Mouse (Mus musculus) midbrain, embryonic 15.5 days (tissue): ENCODE data around the gene Tenm1. TPM values are rescaled to one million over a fixed set of nuclear protein-coding genes. Genes with fewer than 3 reads are reported as not detected.

ENCODE experiments used
- ATAC-seq: fragments of 200-750 bp; cut with Nextera tagmentation; replicated peaks from 2 replicates; pipeline ENCODE4 v1.8.0; 2017; ENCODE audit warnings: moderate TSS enrichment
- H3K27ac ChIP-seq: fragments of 300-500 bp; sonication (generic); 2 replicates; pipeline ENCODE4 v1.5.1; 2015; ENCODE audit warnings: mild to moderate bottlenecking, inconsistent platforms
- H3K27me3 ChIP-seq: fragments of 300-500 bp; sonication (generic); replicated peaks from 2 replicates; pipeline ENCODE4 v1.6.1; 2015; ENCODE audit warnings: inconsistent platforms
- H3K36me3 ChIP-seq: fragments of 300-500 bp; sonication (generic); replicated peaks from 2 replicates; pipeline ENCODE4 v1.6.1; 2015; ENCODE audit warnings: inconsistent platforms
- H3K4me1 ChIP-seq: fragments of 300-500 bp; sonication (generic); 2 replicates; pipeline ENCODE4 v1.6.1; 2015; ENCODE audit warnings: inconsistent platforms
- H3K4me2 ChIP-seq: fragments of 300-500 bp; sonication (generic); 2 replicates; pipeline ENCODE4 v1.6.1; 2015; ENCODE audit warnings: inconsistent platforms, mild to moderate bottlenecking, moderate library complexity
- H3K4me3 ChIP-seq: fragments of 300-500 bp; sonication (generic); 2 replicates; pipeline ENCODE4 v1.5.1; 2015; ENCODE audit warnings: mild to moderate bottlenecking, inconsistent platforms
- H3K9ac ChIP-seq: fragments of 300-500 bp; sonication (generic); 2 replicates; pipeline ENCODE4 v1.6.1; 2015; ENCODE audit warnings: mild to moderate bottlenecking, inconsistent platforms
- H3K9me3 ChIP-seq: fragments of 300-500 bp; sonication (generic); 2 replicates; pipeline ENCODE4 v1.6.1; 2016; ENCODE audit warnings: inconsistent platforms
- WGBS: fragments of 180-500 bp; shearing (Covaris S2); methylation state at CpG from one replicate; pipeline ENCODE4 v1.1.7; 2015; ENCODE audit warnings: mixed read lengths; 5-methylcytosine and 5-hydroxymethylcytosine counted together
- polyA plus RNA-seq: library from polyadenylated mRNA; unstranded; fragments of >200 nt; fragmentation: Nextera tagmentation; extraction: Ambion mirVana; gene quantifications from 2 replicates; pipeline ENCODE4 v1.2.1, GENCODE M21; 2015

Tenm1 gene
- polyA plus RNA-seq, 1 experiment from 2014 or later, result 39.2 TPM

GRCm38 (mm10) chrX:42700291-42700690 lies 728.6 kb downstream of the Tenm1 start:
- 64% methylated on average over 3 of the region's 3 CpGs for whole genome bisulfite sequencing
- Histone ChIP-seq H3K9me3 (no peaks in the 10 kb centered on the region), H3K4me1 (no peaks in the 10 kb centered on the region), H3K9ac (no peak overlapping the region), H3K4me2 (no peak overlapping the region), H3K36me3 (no peaks in the 10 kb centered on the region), H3K27me3 (no peaks in the 10 kb centered on the region), H3K4me3 (no peak overlapping the region), H3K27ac (no peak overlapping the region)
- no peak for ATAC-seq

- H3K36me3 ChIP-seq, result no peaks in the 10 kb centered on the region
- H3K9me3 ChIP-seq, result no peaks in the 10 kb centered on the region
- H3K4me2 ChIP-seq, result no peak overlapping the region
- ATAC-seq, result no peak
- no peak overlapping the region for H3K9ac ChIP-seq
- no peak overlapping the region for H3K27ac ChIP-seq
- no peaks in the 10 kb centered on the region for H3K4me1 ChIP-seq
- H3K27me3 ChIP-seq, result no peaks in the 10 kb centered on the region
- WGBS, result 54% methylated on average over 3 of the region's 3 CpGs
- no peak overlapping the region for H3K4me3 ChIP-seq
Measured at GRCm38 (mm10) chrX:42647131-42647530, 781.8 kb downstream of the Tenm1 start.

GRCm38 (mm10) chrX:42580521-42580920 lies 848.4 kb downstream of the Tenm1 start:
- Histone ChIP-seq H3K4me1 (peaks cover 5% of the 10 kb centered on the region), H3K9ac (no peak overlapping the region), H3K27ac (no peak overlapping the region), H3K9me3 (no peaks in the 10 kb centered on the region), H3K36me3 (no peaks in the 10 kb centered on the region), H3K27me3 (no peaks in the 10 kb centered on the region), H3K4me3 (no peak overlapping the region), H3K4me2 (no peak overlapping the region)
- ATAC-seq, result no peak
- WGBS, result 42% methylated on average over 2 of the region's 2 CpGs

GRCm38 (mm10) chrX:42558683-42559082 lies 870.2 kb downstream of the Tenm1 start:
- Histone ChIP-seq H3K27ac (no peak overlapping the region), H3K27me3 (no peaks in the 10 kb centered on the region), H3K9me3 (no peaks in the 10 kb centered on the region), H3K4me2 (no peak overlapping the region), H3K4me1 (no peaks in the 10 kb centered on the region), H3K36me3 (no peaks in the 10 kb centered on the region), H3K9ac (no peak overlapping the region), H3K4me3 (no peak overlapping the region)
- no peak for ATAC-seq
- 70% methylated on average over 4 of the region's 4 CpGs for WGBS

- Histone ChIP-seq H3K9ac (no peak overlapping the region), H3K4me3 (no peak overlapping the region), H3K36me3 (no peaks in the 10 kb centered on the region), H3K27ac (no peak overlapping the region), H3K4me2 (no peak overlapping the region), H3K27me3 (no peaks in the 10 kb centered on the region), H3K9me3 (no peaks in the 10 kb centered on the region), H3K4me1 (no peaks in the 10 kb centered on the region)
- 0 out of 2 replicates have a peak, but pooled peaks have one; percentile 37 for ATAC-seq
- WGBS, result 20% methylated on average over 7 of the region's 7 CpGs
Measured at GRCm38 (mm10) chrX:42557284-42557683, 871.6 kb downstream of the Tenm1 start.

GRCm38 (mm10) chrX:42548513-42548912 lies 880.4 kb downstream of the Tenm1 start:
- H3K9ac ChIP-seq, result no peak overlapping the region
- no peak overlapping the region for H3K27ac ChIP-seq
- no peak for ATAC-seq
- no peaks in the 10 kb centered on the region for H3K9me3 ChIP-seq
- no peak overlapping the region for H3K4me2 ChIP-seq
- H3K4me3 ChIP-seq, result no peak overlapping the region
- H3K36me3 ChIP-seq, result no peaks in the 10 kb centered on the region
- no peaks in the 10 kb centered on the region for H3K27me3 ChIP-seq
- 71% methylated on average over 4 of the region's 4 CpGs for WGBS
- H3K4me1 ChIP-seq, result no peaks in the 10 kb centered on the region

GRCm38 (mm10) chrX:42545076-42545475 lies 883.9 kb downstream of the Tenm1 start:
- no peaks in the 10 kb centered on the region for H3K4me1 ChIP-seq

GRCm38 (mm10) chrX:42540756-42541053 lies 888.2 kb downstream of the Tenm1 start:
- no peak overlapping the region for H3K4me3 ChIP-seq
- peak; percentile 56; the same call in 1 of the 2 replicates for ATAC-seq
- H3K9ac ChIP-seq, result no peak overlapping the region
- no peaks in the 10 kb centered on the region for H3K4me1 ChIP-seq
- no peaks in the 10 kb centered on the region for H3K36me3 ChIP-seq
- H3K9me3 ChIP-seq, result no peaks in the 10 kb centered on the region
- H3K27me3 ChIP-seq, result no peaks in the 10 kb centered on the region
- H3K4me2 ChIP-seq, result peak overlapping the region; percentile 21; the same call in 1 of the 2 replicates
- 22% methylated on average over 5 of the region's 5 CpGs for WGBS
- no peak overlapping the region for H3K27ac ChIP-seq

More at GRCm38 (mm10) chrX:42545076-42545475, 883.9 kb downstream of the Tenm1 start:
- H3K9ac ChIP-seq, result no peak overlapping the region
- H3K9me3 ChIP-seq, result no peaks in the 10 kb centered on the region
- 89% methylated on average over 1 of the region's 1 CpGs for WGBS
- no peaks in the 10 kb centered on the region for H3K36me3 ChIP-seq
- no peak overlapping the region for H3K4me2 ChIP-seq
- no peak overlapping the region for H3K4me3 ChIP-seq
- no peak overlapping the region for H3K27ac ChIP-seq
- H3K27me3 ChIP-seq, result no peaks in the 10 kb centered on the region
- ATAC-seq, result no peak

- Histone ChIP-seq H3K36me3 (no peaks in the 10 kb centered on the region), H3K9me3 (no peaks in the 10 kb centered on the region), H3K4me1 (no peaks in the 10 kb centered on the region), H3K4me2 (peak overlapping the region; percentile 21; the same call in 1 of the 2 replicates), H3K4me3 (no peak overlapping the region), H3K27me3 (no peaks in the 10 kb centered on the region), H3K27ac (no peak overlapping the region), H3K9ac (no peak overlapping the region)
- 23% methylated on average over 3 of the region's 3 CpGs for WGBS
- peak; percentile 73 for ATAC-seq
Measured at GRCm38 (mm10) chrX:42540030-42540755, 888.7 kb downstream of the Tenm1 start.

- ATAC-seq, result 0 out of 2 replicates have a peak, but pooled peaks have one; percentile 42
- Histone ChIP-seq H3K9ac (no peak overlapping the region), H3K4me3 (no peak overlapping the region), H3K4me2 (no peak overlapping the region), H3K4me1 (no peaks in the 10 kb centered on the region), H3K27me3 (no peaks in the 10 kb centered on the region), H3K27ac (no peak overlapping the region), H3K36me3 (no peaks in the 10 kb centered on the region), H3K9me3 (no peaks in the 10 kb centered on the region)
- 63% methylated on average over 4 of the region's 4 CpGs for WGBS
Measured at GRCm38 (mm10) chrX:42530703-42531102, 898.2 kb downstream of the Tenm1 start.

- Histone ChIP-seq H3K27me3 (no peaks in the 10 kb centered on the region), H3K4me2 (no peak overlapping the region), H3K9me3 (no peaks in the 10 kb centered on the region), H3K9ac (no peak overlapping the region), H3K4me3 (no peak overlapping the region), H3K4me1 (no peaks in the 10 kb centered on the region), H3K27ac (no peak overlapping the region), H3K36me3 (no peaks in the 10 kb centered on the region)
- ATAC-seq, result no peak
- WGBS, result 90% methylated on average over 2 of the region's 2 CpGs
Measured at GRCm38 (mm10) chrX:42522868-42523267, 906.1 kb downstream of the Tenm1 start.

GRCm38 (mm10) chrX:42512567-42512966 lies 916.4 kb downstream of the Tenm1 start:
- H3K9ac ChIP-seq, result no peak overlapping the region
- H3K4me1 ChIP-seq, result no peaks in the 10 kb centered on the region
- no peaks in the 10 kb centered on the region for H3K27me3 ChIP-seq
- no peak overlapping the region for H3K4me3 ChIP-seq
- no peak for ATAC-seq
- H3K36me3 ChIP-seq, result no peaks in the 10 kb centered on the region
- H3K9me3 ChIP-seq, result no peaks in the 10 kb centered on the region
- H3K4me2 ChIP-seq, result no peak overlapping the region
- H3K27ac ChIP-seq, result no peak overlapping the region

- ATAC-seq, result no peak
- H3K9me3 ChIP-seq, result no peaks in the 10 kb centered on the region
- H3K36me3 ChIP-seq, result no peaks in the 10 kb centered on the region
- H3K27ac ChIP-seq, result no peak overlapping the region
- WGBS, result 79% methylated on average over 2 of the region's 2 CpGs
- H3K9ac ChIP-seq, result no peak overlapping the region
- H3K27me3 ChIP-seq, result no peaks in the 10 kb centered on the region
- H3K4me3 ChIP-seq, result no peak overlapping the region
- H3K4me1 ChIP-seq, result no peaks in the 10 kb centered on the region
- no peak overlapping the region for H3K4me2 ChIP-seq
Measured at GRCm38 (mm10) chrX:42511105-42511504, 917.8 kb downstream of the Tenm1 start.
